ENCODE assay signal across 9 mouse cellular contexts in the genomic region with DNA sequence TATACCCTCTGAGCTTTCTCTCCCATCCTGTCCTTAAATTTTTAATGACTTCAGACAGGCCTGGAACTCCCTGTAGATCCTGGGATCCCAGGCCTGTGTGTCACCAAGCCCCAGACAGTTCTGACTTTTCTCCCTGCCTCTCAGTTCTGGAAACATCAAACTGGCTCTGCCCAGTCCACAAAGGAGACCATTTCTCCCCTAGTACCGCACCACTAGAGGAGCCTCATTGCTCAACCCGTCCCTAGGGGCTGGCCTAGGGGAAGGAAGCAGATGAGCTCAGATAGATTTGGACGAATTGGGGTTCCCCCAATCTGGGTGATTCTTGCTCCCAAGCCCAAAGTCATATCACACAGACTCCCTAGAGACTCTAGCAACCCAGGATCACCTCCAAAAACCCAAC. TPM values are rescaled to one million over a fixed set of nuclear protein-coding genes. Genes with fewer than 3 reads are reported as not detected.
DNase-seq lines count a peak whose midpoint lies in the region; ATAC-seq and TF ChIP-seq lines count a peak whose summit lies in the region.
"Had no signal": no experiment of that assay in that cellular context is flagged by ENCODE, and none has a peak within 500 bp of the region (broad histone marks: within the 10 kb centered on the region; RNA-seq: fewer than 3 reads in every experiment).

No protein-coding gene starts in this region.

- H3ac ChIP-seq in C2C12 (ENCODE audit: control insufficient read depth, insufficient read length, low read depth): no peak overlapping the region

- peaks cover 6% of the 10 kb centered on the region for H3K79me3 ChIP-seq in C2C12 (ENCODE audit: low read depth)

- WGBS in heart, embryonic 12.5 days: 27% methylated on average over 3 of the region's 3 CpGs
- 16% methylated on average over 3 of the region's 3 CpGs for WGBS in limb, embryonic 14.5 days

- no peak for DNase-seq in heart, postnatal 4 days
- DNase-seq in limb, embryonic 14.5 days (ENCODE audit: low spot score): no peak
- no peak for DNase-seq in left cerebral cortex, postnatal 36 days (ENCODE audit: low spot score in 2 of 2)
- DNase-seq in adrenal gland, postnatal 4 days (ENCODE audit: low spot score in 2 of 2): no peak
- DNase-seq in left cerebral cortex, adult 9 months (ENCODE audit: low spot score in 2 of 2): no peak
- DNase-seq: kidney, adult 11 months had no signal

- TF ChIP-seq CTCF in C2C12 (IDR thresholded peaks at IDR 0.05; ENCODE audit: control insufficient read depth, insufficient read depth, insufficient read length): no peak
- TF ChIP-seq CTCF in embryonic fibroblast, embryonic 13.5 days (IDR thresholded peaks at IDR 0.05; ENCODE audit: borderline replicate concordance, insufficient read depth, low read length): no peak

- peaks cover 15% of the 10 kb centered on the region for H3K79me2 ChIP-seq in C2C12 (ENCODE audit: control insufficient read depth, insufficient read depth)

- no peak overlapping the region for H3K27ac ChIP-seq in heart, embryonic 12.5 days (ENCODE audit: poor library complexity, severe bottlenecking)
- H3K27ac ChIP-seq in embryonic fibroblast, embryonic 13.5 days (ENCODE audit: insufficient read depth, low read length): peak overlapping the region; percentile 63
- peak overlapping the region; percentile 83 for H3K27ac ChIP-seq in limb, embryonic 14.5 days (replicated peaks; ENCODE audit: low read depth, low read length)

- H3K36me3 ChIP-seq in heart, embryonic 12.5 days: no peaks in the 10 kb centered on the region
- peaks cover 6% of the 10 kb centered on the region for H3K36me3 ChIP-seq in C2C12 (ENCODE audit: control insufficient read depth, insufficient read depth)
- H3K36me3 ChIP-seq in limb, embryonic 14.5 days (ENCODE audit: control insufficient read depth, insufficient read depth, low read length): no peaks in the 10 kb centered on the region

- no peaks in the 10 kb centered on the region for H3K9me3 ChIP-seq in heart, embryonic 12.5 days (replicated peaks)
- H3K9me3 ChIP-seq in limb, embryonic 14.5 days (ENCODE audit: control insufficient read depth, low read length): no peaks in the 10 kb centered on the region

- TF ChIP-seq POLR2A in embryonic fibroblast, embryonic 13.5 days (IDR thresholded peaks at IDR 0.05; ENCODE audit: low read depth, low read length): no peak
- TF ChIP-seq POLR2A in limb, embryonic 14.5 days (IDR thresholded peaks at IDR 0.05; ENCODE audit: borderline replicate concordance, extremely low read depth, insufficient read depth, insufficient read length): no peak

- no peak for ATAC-seq in heart, embryonic 12.5 days (ENCODE audit: insufficient number of reproducible peaks, low FRiP score)
- ATAC-seq in limb, embryonic 14.5 days (ENCODE audit: low FRiP score, low read depth): no peak

- H3K27me3 ChIP-seq in heart, embryonic 12.5 days (replicated peaks): peaks cover 12% of the 10 kb centered on the region; the same call in 1 of the 2 replicates
- no peaks in the 10 kb centered on the region for H3K27me3 ChIP-seq in C2C12 (ENCODE audit: control insufficient read depth, insufficient read depth, insufficient read length)
- peaks cover 15% of the 10 kb centered on the region; the same call in 1 of the 2 replicates for H3K27me3 ChIP-seq in limb, embryonic 14.5 days (ENCODE audit: control insufficient read depth, insufficient read depth, low read length)

- H3K4me3 ChIP-seq in heart, embryonic 12.5 days: no peak overlapping the region
- H3K4me3 ChIP-seq in C2C12 (ENCODE audit: insufficient read depth, poor library complexity, severe bottlenecking): no peak overlapping the region
- no peak overlapping the region for H3K4me3 ChIP-seq in embryonic fibroblast, embryonic 13.5 days (ENCODE audit: insufficient read depth, low read length)
- H3K4me3 ChIP-seq in limb, embryonic 14.5 days (replicated peaks; ENCODE audit: low read length): no peak overlapping the region

- peaks cover 91% of the 10 kb centered on the region for H3K4me1 ChIP-seq in heart, embryonic 12.5 days (replicated peaks)
- H3K4me1 ChIP-seq in embryonic fibroblast, embryonic 13.5 days (ENCODE audit: control insufficient read depth, insufficient read depth, low read length): peaks cover 33% of the 10 kb centered on the region
- peaks cover 89% of the 10 kb centered on the region for H3K4me1 ChIP-seq in limb, embryonic 14.5 days (ENCODE audit: control insufficient read depth, insufficient read depth, low read length)

- intact Hi-C loops in left cerebral cortex, postnatal 36 days (cut with DNase I): no loop called here

- peak overlapping the region; percentile 82 for H3K4me2 ChIP-seq in heart, embryonic 12.5 days
- peak overlapping the region; percentile 66 for H3K4me2 ChIP-seq in limb, embryonic 14.5 days (replicated peaks; ENCODE audit: low read depth, low read length, severe bottlenecking)

- peak overlapping the region; percentile 74; the same call in 1 of the 2 replicates for H3K9ac ChIP-seq in heart, embryonic 12.5 days
- no peak overlapping the region for H3K9ac ChIP-seq in limb, embryonic 14.5 days (ENCODE audit: low read depth, low read length, severe bottlenecking)

TF ChIP-seq in C2C12, 6 proteins besides CTCF, POLR2A, EP300 and RAD21:
- TF ChIP-seq CEBPB (IDR thresholded peaks at IDR 0.05; ENCODE audit: low read depth): peak; percentile 88
- no peak for TF ChIP-seq MYOG (IDR thresholded peaks at IDR 0.05; ENCODE audit: control insufficient read depth, extremely low read depth, insufficient read length)

RNA-seq across cellular contexts. Expression of a gene that starts 5.4 kb away (rescaled TPM):
- polyA plus RNA-seq in heart, embryonic 12.5 days (2016; fragmentation: Nextera tagmentation; extraction: Ambion mirVana): 27.8 and 29.9 TPM in 2 replicates
- 1 to 10 TPM; 6.4 to 9.5 TPM for total RNA-seq in heart, postnatal 4 days (2021)
- polyA plus RNA-seq in C2C12 (2012; fragmentation: generic; extraction: Trizol): 37.2 TPM
- polyA plus RNA-seq in embryonic fibroblast, embryonic 13.5 days (2011; ENCODE audit: insufficient read length, low read depth, missing spikeins): 38.3 and 45.7 TPM in 2 replicates
- polyA plus RNA-seq in limb, embryonic 14.5 days (2012; rRNA removed): 46.2 and 52.2 TPM in 2 replicates
- polyA plus RNA-seq in limb, embryonic 14.5 days (2014; fragmentation: Nextera tagmentation; extraction: Ambion mirVana): 33.8 and 36.6 TPM in 2 replicates
- 10 to 100 TPM; 17.4 to 23.9 TPM for total RNA-seq in left cerebral cortex, postnatal 36 days (2021)
- total RNA-seq in adrenal gland, postnatal 4 days (2021): 10 to 100 TPM; 10.9 to 11.1 TPM

RNA-seq across cellular contexts. Expression of a gene that starts 17.2 kb away (rescaled TPM):
- polyA plus RNA-seq in heart, embryonic 12.5 days (2016; fragmentation: Nextera tagmentation; extraction: Ambion mirVana): 34.3 and 35.3 TPM in 2 replicates
- total RNA-seq in heart, postnatal 4 days (2021): 10 to 100 TPM; 15.5 to 17.2 TPM
- 66.4 TPM for polyA plus RNA-seq in C2C12 (2012; fragmentation: generic; extraction: Trizol)
- polyA plus RNA-seq in embryonic fibroblast, embryonic 13.5 days (2011; ENCODE audit: insufficient read length, low read depth, missing spikeins): 14.1 and 14.7 TPM in 2 replicates
- 75.9 and 77.5 TPM in 2 replicates for polyA plus RNA-seq in limb, embryonic 14.5 days (2012; rRNA removed)
- polyA plus RNA-seq in limb, embryonic 14.5 days (2014; fragmentation: Nextera tagmentation; extraction: Ambion mirVana): 19.1 and 21.5 TPM in 2 replicates
- 10 to 100 TPM; 17.6 to 21.2 TPM for total RNA-seq in left cerebral cortex, postnatal 36 days (2021)
- total RNA-seq in adrenal gland, postnatal 4 days (2021): 10 to 100 TPM; 18.5 to 23.1 TPM

RNA-seq across cellular contexts. Expression of a gene that starts 34.5 kb away (rescaled TPM):
- polyA plus RNA-seq in heart, embryonic 12.5 days (2016; fragmentation: Nextera tagmentation; extraction: Ambion mirVana): 285 and 293 TPM in 2 replicates
- total RNA-seq in heart, postnatal 4 days (2021): 100 to 1,000 TPM; 162 to 169 TPM
- polyA plus RNA-seq in C2C12 (2012; fragmentation: generic; extraction: Trizol): 263 TPM
- 75.8 and 89.2 TPM in 2 replicates for polyA plus RNA-seq in embryonic fibroblast, embryonic 13.5 days (2011; ENCODE audit: insufficient read length, low read depth, missing spikeins)
- 187 and 229 TPM in 2 replicates for polyA plus RNA-seq in limb, embryonic 14.5 days (2012; rRNA removed)
- polyA plus RNA-seq in limb, embryonic 14.5 days (2014; fragmentation: Nextera tagmentation; extraction: Ambion mirVana): 330 and 335 TPM in 2 replicates
- 100 to 1,000 TPM; 120 to 153 TPM for total RNA-seq in left cerebral cortex, postnatal 36 days (2021)
- total RNA-seq in adrenal gland, postnatal 4 days (2021): 100 to 1,000 TPM; 162 to 179 TPM
